Mouse (Mus musculus) fibroblast of lung, adult 2 months (primary cell): ENCODE results near the gene Fam168a.

ENCODE experiments used
- DNase-seq: peaks from one replicate; pipeline ENCODE4 v3.0.0-alpha.2; 2011; ENCODE audit warnings: low read depth

Gene Fam168a

GRCm38 (mm10) chr7:100780192-100780591 is 73.8 kb downstream of the Fam168a start:
- DNase-seq = no peak

DNA sequence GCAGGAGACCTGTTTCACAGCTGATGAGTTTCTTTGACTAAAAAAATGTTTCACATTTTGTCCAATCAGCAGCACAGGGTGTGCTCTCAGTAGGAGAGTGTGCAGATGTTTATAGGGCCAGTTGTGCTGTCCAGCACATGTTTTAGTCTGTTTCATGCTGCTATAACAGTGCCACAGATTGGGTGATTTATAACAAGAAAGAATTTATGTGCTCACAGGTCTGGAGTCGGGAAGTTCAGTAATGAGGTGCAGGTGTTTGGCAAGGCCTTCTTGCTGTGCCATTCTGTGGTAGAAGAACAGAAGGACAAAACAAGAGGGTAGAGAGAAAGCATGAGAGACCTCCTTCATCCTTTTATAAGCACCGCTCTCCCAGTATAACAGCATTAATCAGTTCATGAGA is 78.2 kb downstream of the Fam168a start:
- no peak for DNase-seq

GRCm38 (mm10) chr7:100785426-100785825 is 79.0 kb downstream of the Fam168a start:
- no peak for DNase-seq

- no peak for DNase-seq
Observed at GRCm38 (mm10) chr7:100786078-100786477, 79.6 kb downstream of the Fam168a start.

GRCm38 (mm10) chr7:100788291-100788690 is 81.9 kb downstream of the Fam168a start:
- no peak for DNase-seq

GRCm38 (mm10) chr7:100798810-100799209 is 92.4 kb downstream of the Fam168a start:
- DNase-seq = no peak

DNA sequence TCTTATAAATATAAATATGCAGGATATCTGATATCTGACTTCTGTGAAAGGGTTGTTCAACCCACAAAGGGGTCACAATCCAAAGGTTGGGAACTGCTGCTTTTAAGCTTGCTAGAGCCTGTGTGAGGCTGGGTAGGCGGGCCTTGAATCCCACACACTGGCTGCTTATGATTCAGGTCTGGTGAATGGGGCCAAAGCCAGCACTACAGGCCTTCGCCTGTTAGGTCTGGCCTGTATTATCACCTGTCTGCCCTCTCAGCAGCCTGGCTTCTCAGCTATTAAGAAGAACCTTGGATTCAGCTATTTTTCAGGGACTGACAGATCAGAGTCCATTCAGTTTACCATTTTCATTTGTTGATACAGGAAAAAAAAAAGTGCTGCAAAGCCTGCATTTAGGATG is 99.0 kb downstream of the Fam168a start:
- DNase-seq = no peak

DNA sequence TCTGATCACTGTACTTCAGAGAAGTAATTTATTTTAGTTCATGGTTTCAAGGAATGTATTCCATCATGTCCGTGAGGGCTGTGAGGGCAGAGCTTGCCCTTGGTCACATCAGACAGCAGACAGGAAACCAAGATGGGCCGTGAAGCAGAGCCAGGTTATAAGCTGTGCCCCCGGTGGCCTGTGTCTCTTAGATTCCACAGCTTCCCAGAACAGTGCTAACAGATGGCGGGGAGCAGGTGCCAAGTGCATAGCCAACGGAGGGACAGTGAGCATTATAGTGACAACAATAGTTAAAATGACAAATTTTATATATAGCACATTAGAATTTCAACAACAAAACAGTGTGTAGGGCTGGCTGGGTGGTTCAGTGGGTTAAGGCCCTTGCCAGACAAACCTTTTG is 105.5 kb downstream of the Fam168a start:
- DNase-seq = no peak

- DNase-seq = no peak
Observed at GRCm38 (mm10) chr7:100812641-100813040, 106.2 kb downstream of the Fam168a start.

DNA sequence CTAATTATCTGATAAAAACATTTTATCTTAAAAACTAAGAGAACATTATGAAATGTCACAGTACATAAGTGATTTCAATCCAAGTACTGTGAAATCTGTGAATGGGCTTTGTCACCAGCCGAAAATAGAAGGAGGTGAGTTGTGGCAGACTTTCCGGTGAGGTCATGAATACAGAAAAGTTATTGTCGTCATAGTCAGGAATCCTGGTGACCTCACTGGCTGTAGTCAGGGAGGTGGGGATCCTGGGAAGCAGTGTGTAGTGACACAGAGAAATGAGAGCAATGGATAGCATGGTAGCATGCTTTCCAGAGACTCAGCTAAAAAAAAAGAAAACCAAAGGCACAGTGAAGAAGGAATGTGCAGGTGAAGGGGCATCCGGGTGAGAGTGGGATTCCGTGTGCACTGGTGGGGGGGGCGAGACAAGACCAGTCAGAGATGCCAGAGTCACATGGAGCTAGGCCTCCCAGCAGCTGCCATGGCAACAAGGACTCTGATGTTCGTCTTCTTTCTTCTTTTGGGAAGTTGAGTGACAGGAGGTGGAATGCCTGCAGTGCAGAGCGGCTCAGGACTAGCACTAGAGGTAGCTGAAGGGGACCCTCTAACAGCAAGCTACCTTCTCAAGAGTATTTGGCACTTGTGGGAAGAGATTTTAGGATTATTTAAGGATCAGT is 109.6 kb downstream of the Fam168a start:
- no peak for DNase-seq

- no peak for DNase-seq
Observed at GRCm38 (mm10) chr7:100816759-100817441, 110.5 kb downstream of the Fam168a start.

GRCm38 (mm10) chr7:100817442-100817760 is 111.0 kb downstream of the Fam168a start:
- DNase-seq = no peak

- no peak for DNase-seq
Observed at GRCm38 (mm10) chr7:100818401-100819064, 112.1 kb downstream of the Fam168a start.

GRCm38 (mm10) chr7:100824661-100825060 is 118.2 kb downstream of the Fam168a start:
- no peak for DNase-seq

DNA sequence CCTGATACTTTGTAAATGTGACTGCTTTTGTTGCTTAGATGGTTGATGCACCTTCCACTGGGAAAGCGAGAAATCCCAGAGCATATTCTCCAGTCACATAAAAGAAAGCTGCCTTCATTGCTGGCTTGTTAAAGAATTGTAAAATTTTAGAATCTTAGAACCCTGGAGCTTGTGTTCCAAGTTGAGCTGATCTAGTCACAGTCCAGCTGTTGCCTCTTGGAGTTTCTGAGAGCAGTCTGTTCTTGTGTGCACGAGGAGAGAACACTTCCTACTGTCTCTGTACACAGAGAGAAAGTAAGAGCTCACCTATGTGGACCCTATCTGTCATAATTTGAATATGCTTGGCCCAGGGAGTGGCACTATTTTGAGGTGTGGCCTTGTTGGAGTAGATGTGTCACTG is 122.1 kb downstream of the Fam168a start:
- no peak for DNase-seq

DNA sequence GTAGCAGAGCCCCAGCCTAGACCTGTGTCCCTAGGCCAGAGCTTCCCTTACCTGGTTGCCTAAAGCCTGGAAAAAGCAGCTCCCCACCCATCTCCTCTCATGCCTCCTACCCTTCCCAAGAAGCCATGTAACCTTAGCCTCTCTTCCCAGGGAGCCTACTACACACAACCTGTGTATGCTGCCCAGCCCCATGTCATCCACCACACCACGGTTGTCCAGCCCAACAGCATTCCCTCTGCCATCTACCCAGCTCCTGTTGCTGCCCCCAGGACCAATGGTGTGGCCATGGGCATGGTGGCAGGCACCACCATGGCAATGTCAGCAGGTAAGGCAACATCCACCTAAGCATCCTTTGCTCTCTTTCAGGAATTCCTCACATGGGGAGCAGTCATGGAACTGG is 127.4 kb downstream of the Fam168a start:
- no peak for DNase-seq

- DNase-seq = no peak
Observed at GRCm38 (mm10) chr7:100835168-100835567, 128.7 kb downstream of the Fam168a start.

GRCm38 (mm10) chr7:100835711-100836110 is 129.3 kb downstream of the Fam168a start:
- no peak for DNase-seq

- no peak for DNase-seq
Observed at GRCm38 (mm10) chr7:100836657-100837056, 130.2 kb downstream of the Fam168a start.

DNA sequence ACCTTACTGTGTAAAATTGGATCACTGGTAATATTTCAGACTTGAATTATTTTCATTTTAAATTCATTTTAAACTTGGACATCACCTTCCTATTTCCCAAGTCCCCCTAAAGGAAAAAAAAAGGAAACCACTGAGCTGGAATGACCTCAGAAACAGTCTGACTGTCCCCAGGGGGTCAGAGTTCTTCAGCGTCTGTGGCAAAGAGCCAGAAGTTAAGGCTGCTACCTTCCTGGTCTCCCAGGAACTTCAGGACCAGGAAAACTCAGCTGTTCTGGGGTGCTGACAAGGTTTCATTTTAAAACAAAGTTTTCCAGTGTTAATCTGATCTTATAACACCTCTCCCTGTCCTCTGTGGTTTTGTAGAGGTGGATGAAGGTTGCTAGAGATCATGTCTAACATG is 131.3 kb downstream of the Fam168a start:
- no peak for DNase-seq

- DNase-seq = peak; percentile 32
Observed at GRCm38 (mm10) chr7:100839632-100840402, 133.4 kb downstream of the Fam168a start.

- DNase-seq = no peak
Observed at GRCm38 (mm10) chr7:100840906-100841305, 134.5 kb downstream of the Fam168a start.

- no peak for DNase-seq
Observed at GRCm38 (mm10) chr7:100841608-100842007, 135.2 kb downstream of the Fam168a start.
